Mouse (Mus musculus) induced T-regulatory cell, adult 2 months (primary cell): Measurements from ENCODE around the gene Arhgef11.

ENCODE experiments used
- DNase-seq: peaks from one replicate; pipeline ENCODE4 v3.0.0-alpha.2; 2012; ENCODE audit warnings: low read depth

Gene Arhgef11

DNA sequence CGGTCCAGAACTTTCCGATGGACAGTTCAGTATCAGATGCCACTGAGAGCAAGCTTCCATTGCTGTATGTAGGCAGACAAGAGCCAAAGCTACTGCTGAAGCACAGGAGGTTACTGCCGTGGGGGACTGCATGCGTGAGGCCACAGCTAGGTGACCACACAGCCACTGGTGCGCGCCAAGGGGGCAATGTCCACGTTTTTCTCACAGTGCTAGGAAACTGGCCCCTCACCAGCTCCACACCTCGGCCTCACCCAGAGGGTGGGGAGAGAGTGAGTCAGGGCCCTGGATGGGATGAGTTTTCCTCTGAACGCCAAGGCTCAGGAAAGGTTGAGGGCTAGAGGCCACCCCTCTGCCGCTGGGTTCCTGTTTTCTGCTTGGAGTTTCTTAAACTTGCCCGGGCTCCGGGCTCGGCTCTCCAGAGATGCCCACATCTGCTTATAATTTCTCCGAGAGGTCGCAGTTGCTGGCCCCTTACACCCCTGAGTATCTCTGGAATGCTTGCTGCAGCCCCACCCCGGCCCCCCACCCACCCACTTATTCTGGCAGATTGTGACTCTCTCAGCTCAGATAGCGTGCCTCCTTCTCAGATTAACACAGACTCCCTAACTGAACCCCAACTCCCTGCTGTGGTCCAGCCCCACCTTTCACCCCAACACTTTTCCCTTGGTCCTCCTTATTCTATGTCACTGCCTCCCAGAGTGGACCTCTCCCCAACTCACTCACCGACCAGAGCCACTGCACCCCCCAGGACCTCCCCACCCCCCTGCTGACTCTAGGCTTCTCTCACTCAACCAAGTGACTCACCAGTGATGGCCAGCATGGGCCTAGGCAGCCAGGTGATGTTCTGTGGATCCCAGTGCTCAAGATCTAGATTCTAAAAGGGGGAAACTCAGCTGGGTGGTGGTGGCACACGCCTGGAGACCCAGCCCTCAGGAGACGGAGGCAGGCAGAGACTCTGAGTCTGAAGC, 144.3 kb downstream of the Arhgef11 start:
- no peak for DNase-seq

DNA sequence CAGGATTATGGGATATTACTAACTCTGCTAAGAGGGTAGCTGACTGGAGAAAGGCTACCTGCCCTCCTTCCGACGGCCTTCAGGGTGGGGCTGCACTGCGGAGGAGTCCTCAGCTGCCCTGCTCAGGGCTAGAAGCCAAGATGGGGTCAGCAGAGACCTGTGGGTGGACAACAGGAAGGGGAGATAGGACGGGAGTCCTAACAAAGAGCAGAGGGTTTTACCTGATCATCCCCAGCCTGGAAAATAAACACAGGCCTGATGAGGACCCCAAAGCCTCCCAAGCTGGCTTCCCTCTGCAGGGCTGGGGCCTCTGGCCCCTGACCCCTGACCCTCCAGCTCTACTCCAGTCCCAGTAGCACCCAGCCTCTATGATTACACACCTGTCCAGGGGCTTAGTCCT, 145.8 kb downstream of the Arhgef11 start:
- DNase-seq: no peak

DNA sequence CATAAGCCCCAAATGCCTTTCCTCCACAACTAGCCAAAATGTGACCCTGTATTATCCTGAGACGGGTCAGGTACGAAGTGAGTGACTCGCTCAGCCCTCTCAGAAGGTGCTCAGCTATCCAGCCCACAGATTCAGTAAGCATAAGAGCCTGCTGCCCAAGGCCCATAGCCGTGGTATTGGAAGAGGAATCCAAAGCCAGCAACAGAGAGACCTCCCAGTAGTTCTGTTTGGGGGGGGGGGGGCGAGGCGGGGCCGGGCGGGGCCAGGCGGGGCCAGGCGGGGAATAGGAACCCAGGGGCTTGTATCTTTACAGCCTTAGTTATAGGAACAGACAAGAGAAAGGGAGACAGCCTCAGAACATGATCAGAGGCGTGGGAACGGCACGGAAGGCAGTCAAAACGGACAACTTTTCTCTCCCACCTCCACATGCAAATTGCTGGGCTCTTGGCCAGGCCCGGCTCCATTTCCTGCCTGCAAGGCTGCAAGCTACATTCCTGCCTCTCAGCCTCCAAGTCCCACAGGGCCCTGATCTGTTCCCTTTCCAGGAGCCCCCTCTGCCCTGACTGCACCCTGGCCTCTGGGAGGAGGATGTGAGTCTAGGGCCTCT, 146.4 kb downstream of the Arhgef11 start:
- DNase-seq: peak; percentile 54

DNA sequence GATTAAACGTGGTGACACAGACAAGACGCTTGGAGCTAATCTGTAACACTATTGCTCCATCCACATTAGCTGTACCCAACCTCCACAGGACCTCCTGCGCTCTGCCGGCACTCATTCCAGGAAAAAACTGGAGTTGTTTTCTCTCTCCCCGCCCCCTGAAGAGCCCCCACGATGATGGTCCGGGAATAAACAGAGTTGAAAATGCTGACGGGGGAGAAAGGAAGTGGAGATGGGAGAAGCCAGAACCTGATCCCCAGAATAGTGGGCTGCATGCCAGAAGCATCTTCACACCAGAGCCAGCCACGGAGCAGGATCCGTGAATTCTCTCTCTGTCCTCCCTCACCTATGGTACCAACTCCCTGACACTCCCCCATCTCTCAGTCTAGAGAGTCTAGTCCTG, 147.1 kb downstream of the Arhgef11 start:
- no peak for DNase-seq

DNA sequence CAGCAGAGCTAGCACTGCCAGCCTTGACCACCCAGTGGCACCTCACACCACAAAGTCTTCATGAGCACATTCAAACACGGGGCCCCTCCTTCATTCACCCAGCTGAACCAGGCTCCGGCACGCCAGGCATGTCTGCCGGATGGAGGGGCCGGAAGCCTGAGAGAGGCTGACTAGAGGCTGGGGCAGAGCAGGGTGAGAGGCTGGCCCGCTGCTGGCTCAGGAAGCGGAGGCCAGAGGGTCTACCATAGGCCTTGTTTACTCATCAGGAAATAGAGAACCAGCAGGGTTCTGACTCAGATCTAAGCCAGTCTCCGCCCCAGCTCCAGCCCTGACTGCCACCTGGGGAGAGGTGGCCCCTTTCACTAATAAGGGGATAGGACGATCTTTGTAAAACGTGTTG, 147.7 kb downstream of the Arhgef11 start:
- DNase-seq: peak; percentile 88

DNA sequence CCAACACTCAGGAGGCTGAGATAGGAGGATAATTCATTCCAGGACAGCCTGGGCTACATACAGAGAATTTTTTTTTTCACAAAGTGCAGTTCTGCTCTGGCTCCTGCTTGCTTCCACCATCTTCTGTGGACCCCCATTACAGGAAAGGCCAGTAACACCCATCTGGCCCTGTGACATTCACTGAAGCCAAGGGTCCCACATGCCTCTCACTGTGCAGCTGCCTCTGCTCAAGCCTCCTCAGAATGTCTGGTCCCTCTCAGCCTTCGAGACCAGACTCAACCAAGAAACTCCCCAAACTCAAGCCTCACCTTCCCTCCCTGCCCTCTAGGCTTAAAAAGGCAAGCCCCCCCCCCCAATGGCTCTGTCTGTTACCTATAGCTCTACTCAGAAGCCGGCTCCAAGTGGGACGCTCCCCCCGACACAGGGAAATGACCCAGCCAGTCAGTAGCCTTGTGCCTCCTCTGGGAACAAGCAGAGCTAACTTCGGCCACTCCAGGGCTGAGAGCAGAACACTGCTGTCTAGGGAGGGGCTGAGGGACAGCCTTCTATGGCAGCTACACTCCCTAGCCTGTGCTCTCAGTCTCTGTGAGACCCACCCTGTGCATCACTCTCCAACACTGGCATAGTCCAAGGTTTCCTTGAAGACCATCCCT, 148.4 kb downstream of the Arhgef11 start:
- peak; percentile 36 for DNase-seq

GRCm38 (mm10) chr3:87766284-87766667, 148.9 kb downstream of the Arhgef11 start:
- no peak for DNase-seq

GRCm38 (mm10) chr3:87767764-87768163, 150.4 kb downstream of the Arhgef11 start:
- DNase-seq: peak; percentile 31

- no peak for DNase-seq
These were observed 151.1 kb downstream of the Arhgef11 start for GRCm38 (mm10) chr3:87768431-87768830.

DNA sequence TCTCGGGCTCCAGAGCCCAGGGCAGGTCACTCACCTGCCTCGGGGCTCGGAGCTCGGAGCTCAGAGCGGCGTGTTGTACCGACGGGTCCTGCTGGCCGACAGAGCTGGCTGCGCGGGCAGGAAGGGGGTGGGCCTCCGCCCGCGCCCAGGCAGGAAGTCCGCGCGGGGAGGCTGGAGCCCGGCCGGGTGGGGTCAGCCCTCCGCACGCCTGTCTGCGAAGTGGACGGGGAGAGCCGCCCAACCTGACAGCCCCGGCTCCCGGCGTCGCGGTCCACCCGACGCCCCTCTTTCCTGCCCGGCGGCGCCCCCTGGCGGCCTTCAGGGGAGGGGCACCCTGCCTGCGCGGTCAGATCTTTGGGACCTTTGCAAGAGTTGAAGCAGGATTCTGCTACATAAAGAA, 151.5 kb downstream of the Arhgef11 start:
- peak; percentile 89 for DNase-seq

- no peak for DNase-seq
These were observed 152.1 kb downstream of the Arhgef11 start for GRCm38 (mm10) chr3:87769506-87769905.

GRCm38 (mm10) chr3:87770280-87770679, 152.9 kb downstream of the Arhgef11 start:
- peak; percentile 92 for DNase-seq

DNA sequence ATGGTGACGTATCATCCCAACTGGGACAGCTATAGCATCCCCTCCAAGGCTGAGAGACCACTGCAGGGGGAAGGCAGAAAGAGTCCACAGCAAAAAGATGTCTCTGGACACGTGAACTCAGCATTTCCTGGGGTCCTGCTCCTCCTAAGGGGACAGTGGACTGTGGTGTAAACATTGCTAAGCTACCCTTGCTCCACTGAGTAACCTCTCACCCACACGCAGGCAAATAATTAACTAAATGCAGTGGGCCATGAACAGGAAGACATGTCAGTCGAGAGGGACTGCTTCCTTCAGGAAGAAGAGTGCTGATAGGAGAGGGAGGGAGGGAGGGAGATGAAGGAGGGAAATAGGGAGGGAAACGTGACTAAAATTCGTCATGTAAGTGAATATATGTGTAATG, 153.7 kb downstream of the Arhgef11 start:
- no peak for DNase-seq

GRCm38 (mm10) chr3:87778283-87778682, 160.9 kb downstream of the Arhgef11 start:
- DNase-seq: no peak

- no peak for DNase-seq
These were observed 161.7 kb downstream of the Arhgef11 start for GRCm38 (mm10) chr3:87779086-87779485.

GRCm38 (mm10) chr3:87783282-87784023, 166.1 kb downstream of the Arhgef11 start:
- no peak for DNase-seq

GRCm38 (mm10) chr3:87785156-87785555, 167.8 kb downstream of the Arhgef11 start:
- DNase-seq: no peak

DNA sequence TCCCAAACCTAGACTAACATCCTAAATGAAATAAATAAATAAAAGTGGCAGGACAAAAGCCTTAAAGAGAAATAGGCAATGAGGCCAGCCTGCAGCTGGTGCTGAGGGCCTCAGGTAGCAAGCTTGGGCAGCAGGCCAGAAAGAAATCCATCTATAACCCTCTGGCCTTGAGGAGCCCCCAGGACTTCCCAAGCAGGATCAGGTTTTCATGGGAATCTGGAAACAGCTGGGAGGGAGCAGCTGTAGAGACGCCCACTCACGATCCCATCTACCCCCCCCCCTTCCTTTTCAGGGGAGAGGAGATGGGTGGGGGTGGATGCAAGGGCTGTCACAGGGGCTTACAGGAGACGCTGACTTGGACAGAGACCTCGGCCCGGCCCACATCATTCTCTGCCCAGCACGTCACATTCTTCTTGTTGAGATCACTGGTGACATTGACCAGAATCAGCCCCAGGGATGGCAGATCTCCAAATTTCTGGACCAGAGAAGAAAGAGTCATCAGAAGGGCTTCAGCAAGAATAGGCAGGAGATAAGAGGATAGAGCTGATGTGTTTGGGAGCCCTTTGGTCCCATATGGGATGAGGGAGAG, 168.4 kb downstream of the Arhgef11 start:
- no peak for DNase-seq
